Mouse (Mus musculus) yolk sac, embryonic 10.5 days (tissue): Measurements from ENCODE around the gene Pgpep1.

Experiments used
- DNase-seq: peaks from one replicate; pipeline ENCODE4 v3.0.0-alpha.2; 2017; ENCODE audit warnings: low spot score

Pgpep1 gene

GRCm38 (mm10) chr8:70689892-70690390 is 29.8 kb upstream of the Pgpep1 start:
- no peak for DNase-seq

DNA sequence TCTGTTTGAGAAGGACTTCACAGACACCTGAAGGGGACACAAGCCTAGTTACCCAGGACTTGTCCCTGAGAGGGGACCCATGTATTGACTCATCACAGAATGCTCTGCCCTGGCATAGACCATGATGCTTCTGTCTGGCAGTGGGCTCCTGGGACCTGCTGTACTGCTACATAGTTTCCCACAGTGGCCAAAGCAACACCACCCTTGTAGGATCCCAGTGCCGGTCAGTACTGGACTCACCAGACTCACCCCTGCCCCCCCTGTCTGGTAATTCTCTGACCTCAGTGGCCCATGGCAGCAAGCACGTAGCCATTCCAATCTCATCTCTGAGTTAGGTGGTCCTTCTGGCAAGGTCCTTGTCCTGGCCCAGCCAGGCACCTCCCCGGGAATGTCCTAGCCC is 27.9 kb upstream of the Pgpep1 start:
- DNase-seq, result no peak

DNA sequence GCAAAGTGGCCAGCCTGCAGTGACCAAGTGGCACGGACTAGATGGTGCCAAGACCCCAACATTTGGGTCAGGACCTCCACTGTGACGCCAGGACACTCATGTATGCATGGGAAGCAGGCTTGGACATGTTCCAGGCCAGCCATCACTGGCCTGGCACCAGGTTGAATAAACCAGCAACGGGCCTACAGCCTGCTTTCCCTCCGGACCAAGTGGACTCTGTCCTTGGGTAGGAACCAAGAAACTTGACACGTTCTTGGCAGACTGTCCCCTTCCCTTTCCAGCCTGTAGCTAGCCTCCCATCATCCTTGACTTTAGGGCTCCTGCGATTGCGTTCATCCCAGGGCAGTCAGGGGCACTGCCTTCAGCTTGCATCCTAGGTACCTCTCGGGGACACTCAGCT is 27.4 kb upstream of the Pgpep1 start:
- no peak for DNase-seq

- DNase-seq, result no peak
Measured at GRCm38 (mm10) chr8:70684291-70684690, 24.1 kb upstream of the Pgpep1 start.

DNA sequence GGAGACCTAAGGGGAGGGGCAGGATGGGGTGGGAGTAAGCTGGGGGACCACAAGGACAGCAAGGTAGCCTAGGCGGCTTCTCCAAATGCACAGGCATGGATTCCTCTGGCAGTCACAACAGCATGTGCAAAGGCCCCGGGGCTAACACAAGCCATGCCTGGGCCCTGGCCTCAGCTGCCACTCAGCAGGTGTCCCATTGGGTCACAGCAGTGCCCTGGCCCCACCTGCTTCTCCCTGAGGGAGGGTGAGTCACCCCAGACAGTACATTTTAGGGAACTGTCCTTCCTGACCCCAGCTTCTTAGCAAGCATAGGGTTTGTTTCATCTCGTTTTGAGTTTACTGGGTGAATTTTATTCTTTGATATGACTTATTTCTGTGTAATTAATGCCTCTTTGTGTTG is 22.5 kb upstream of the Pgpep1 start:
- DNase-seq, result no peak

- no peak for DNase-seq
Measured at GRCm38 (mm10) chr8:70682193-70682592, 22.0 kb upstream of the Pgpep1 start.

- DNase-seq, result no peak
Measured at GRCm38 (mm10) chr8:70681410-70681809, 21.2 kb upstream of the Pgpep1 start.

- no peak for DNase-seq
Measured at GRCm38 (mm10) chr8:70680039-70680438, 19.9 kb upstream of the Pgpep1 start.

- no peak for DNase-seq
Measured at GRCm38 (mm10) chr8:70679404-70679803, 19.2 kb upstream of the Pgpep1 start.

- no peak for DNase-seq
Measured at GRCm38 (mm10) chr8:70678679-70679078, 18.5 kb upstream of the Pgpep1 start.

DNA sequence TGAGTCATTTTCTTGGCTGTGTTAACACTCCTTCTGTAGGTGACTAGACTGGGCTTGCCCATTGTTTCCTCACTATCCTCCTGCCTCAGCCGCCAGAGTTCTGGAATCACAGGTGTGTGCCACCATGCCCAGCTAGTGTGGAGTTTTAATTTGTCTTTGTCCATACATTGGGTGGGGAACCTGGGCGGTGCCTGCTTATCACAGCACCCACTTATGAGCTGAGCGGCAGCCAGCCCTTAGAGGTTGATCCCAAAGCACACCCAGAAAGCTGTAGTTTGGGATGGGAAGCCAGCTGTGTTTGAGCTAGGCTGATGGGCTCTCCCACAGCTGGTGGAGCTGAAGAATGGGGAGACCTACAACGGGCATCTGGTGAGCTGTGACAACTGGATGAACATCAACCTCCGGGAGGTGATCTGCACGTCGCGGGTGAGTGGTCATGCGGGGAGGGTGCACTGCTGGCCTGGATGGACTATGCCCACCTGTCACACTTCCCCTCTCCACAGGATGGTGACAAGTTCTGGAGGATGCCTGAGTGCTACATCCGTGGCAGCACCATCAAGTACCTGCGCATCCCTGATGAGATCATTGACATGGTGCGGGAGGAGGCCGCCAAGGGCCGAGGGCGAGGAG is 17.4 kb upstream of the Pgpep1 start:
- no peak for DNase-seq

DNA sequence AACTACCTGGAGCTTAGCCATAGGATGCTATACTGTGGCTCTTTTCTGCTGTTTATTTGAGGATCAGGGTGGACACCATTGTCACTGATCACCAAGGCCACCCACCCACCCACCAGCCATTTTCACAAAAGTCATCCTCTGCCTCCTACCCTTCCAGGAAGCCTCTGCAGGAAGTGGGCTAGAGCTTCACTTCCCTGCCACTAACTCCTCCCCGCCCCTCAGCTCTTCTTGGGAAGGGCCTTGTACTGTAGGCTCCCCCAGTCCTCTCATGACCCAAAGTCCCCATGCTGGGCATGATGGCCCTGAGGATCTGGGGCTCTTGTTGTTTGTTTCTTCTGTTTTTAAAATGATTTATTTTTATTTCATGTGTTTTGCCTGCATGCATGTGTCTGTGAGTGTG is 15.1 kb upstream of the Pgpep1 start:
- no peak for DNase-seq

GRCm38 (mm10) chr8:70674716-70675115 is 14.5 kb upstream of the Pgpep1 start:
- DNase-seq, result no peak

GRCm38 (mm10) chr8:70674109-70674508 is 13.9 kb upstream of the Pgpep1 start:
- DNase-seq, result no peak

GRCm38 (mm10) chr8:70673079-70673856 is 13.1 kb upstream of the Pgpep1 start, which contains the start of gene Lsm4:
TSS of gene Lsm4 (plus strand) at chr8:70673248.
- peak; percentile 99 for DNase-seq

- DNase-seq, result no peak
Measured at GRCm38 (mm10) chr8:70672325-70673078, 12.3 kb upstream of the Pgpep1 start.

- no peak for DNase-seq
Measured at GRCm38 (mm10) chr8:70671615-70672324, 11.6 kb upstream of the Pgpep1 start.

GRCm38 (mm10) chr8:70667071-70667470 is 6.9 kb upstream of the Pgpep1 start:
- no peak for DNase-seq

- DNase-seq, result peak; percentile 86
Measured at GRCm38 (mm10) chr8:70665599-70665998, 5.4 kb upstream of the Pgpep1 start.

- DNase-seq, result no peak
Measured at GRCm38 (mm10) chr8:70664631-70665030, 4.4 kb upstream of the Pgpep1 start.

DNA sequence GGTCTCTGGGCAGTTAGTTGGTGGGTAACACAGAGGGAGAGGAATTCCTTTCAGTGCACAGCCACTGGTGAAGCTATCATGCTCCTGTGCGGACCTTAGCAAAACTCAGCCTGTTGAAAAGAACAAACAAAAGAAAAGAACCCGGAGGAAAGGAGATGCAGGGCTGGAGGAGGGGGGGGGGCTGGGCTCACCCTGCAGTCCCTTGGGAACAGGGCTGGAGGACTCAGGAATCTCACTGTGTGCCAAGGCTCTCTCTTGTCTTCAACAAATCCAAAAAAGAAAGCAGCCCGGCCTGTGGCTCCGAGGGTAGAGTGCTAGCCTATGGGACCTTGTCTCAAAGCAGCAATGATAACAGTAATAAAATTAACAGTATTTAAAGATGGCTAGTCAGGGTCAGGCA is 3.5 kb upstream of the Pgpep1 start:
- no peak for DNase-seq
